Mouse (Mus musculus) layer of hippocampus, adult 9-10 months (tissue): Measurements from ENCODE around the gene Olfr618.
"Not testable (repeated sequence)": the region's sequence is repeated elsewhere in the genome, so short reads cannot be mapped to it uniquely, and the experiment has no call there.

Experiments used
- DNase-seq: peaks from one replicate; pipeline ENCODE4 v3.0.0; 2022; ENCODE audit warnings: low spot score

Gene Olfr618

DNA sequence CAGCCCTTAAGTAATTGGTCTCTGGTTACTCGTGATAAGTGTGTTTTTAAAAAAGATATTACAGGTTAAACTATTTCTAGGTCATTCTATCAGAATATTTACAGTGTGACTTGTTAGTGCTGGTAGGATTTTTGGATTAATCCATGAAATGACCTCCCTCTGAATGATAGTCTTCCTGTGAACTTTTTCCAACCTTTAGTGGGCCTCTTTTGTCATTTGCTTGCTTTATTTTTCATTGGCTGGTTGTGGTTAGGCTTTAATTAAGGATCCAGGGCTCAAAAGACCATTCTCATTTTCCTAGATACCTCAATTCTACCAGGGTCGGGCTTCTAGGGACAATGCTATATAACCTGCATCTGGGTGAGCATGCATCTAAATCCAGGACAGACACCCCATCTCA is at the start of gene Olfr618:
Olfr618 (plus strand) TSS at position 301 of the 400 bp plus-strand sequence.
- DNase-seq, result no peak

DNA sequence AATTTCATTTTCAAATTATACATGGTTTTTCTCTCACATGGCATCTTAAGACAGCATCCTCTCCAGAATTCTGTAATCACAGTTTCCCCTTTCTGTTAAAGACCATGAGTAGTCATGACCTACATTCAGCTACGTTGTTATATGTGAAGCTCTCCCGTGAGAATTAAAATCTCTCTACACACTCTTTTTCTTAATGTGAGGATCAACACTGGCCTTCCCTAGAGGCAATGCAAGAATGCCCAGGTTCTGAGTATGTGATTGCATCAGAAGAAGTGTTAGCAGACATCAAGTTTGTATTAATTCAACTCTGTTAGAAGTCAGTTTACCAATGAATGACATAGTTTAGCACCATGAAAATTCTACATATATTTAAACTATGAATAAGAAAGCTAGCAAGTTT is 47.3 kb upstream of the Olfr618 start, which contains the start of gene Olfr612:
Olfr612 (minus strand) TSS at position 101 of the 400 bp plus-strand sequence.
- DNase-seq, result not testable (repeated sequence)

DNA sequence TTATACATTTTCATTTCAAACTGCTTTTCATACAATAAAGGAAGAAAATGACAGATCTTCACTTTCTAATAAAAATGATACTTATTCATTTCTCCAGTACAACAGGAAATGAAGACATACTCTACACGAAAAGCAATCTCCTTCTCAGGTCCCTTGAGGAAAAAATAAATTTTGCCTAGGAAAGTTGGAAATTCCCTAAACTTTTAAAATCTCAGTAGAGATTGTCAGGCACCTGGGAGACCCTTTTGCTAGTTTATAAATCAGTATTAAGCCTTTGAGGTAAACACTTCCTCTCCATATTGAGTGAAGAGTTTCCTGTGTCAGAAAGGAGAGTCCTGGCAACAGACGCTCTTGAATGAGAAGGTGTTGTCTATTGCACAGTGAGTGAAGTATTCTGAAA is 42.1 kb upstream of the Olfr618 start, which contains the start of gene Olfr613:
Olfr613 (plus strand) TSS at position 301 of the 400 bp plus-strand sequence.
- no peak for DNase-seq

GRCm38 (mm10) chr7:103555779-103556178 is 34.1 kb upstream of the Olfr618 start, which contains the start of gene Olfr615:
Gene Olfr615 (plus strand): TSS chr7:103556079.
- DNase-seq, result no peak

- DNase-seq, result no peak
Measured at GRCm38 (mm10) chr7:103569043-103569442, 20.9 kb upstream of the Olfr618 start, which contains the start of gene Olfr616. Gene Olfr616 (minus strand): TSS chr7:103569143.

DNA sequence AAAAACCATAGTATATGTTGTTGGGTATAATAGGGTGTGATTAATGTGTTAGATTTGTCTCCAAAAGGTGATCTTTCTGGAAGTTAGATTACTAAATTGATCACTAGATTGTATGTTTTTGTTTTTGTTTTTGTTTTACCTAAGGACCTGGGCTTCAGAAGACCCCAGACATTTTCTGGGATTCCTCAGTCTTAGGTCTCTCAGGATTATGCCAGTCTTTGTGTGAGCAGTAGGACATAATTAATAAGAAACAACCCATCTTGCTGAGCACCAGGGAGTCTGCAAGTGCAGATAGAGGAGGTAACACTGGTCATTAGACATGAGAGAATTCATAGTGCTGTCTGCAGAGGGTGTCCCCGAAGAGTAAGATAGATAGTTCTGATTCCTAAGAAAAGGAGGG is 17.1 kb upstream of the Olfr618 start, which contains the start of gene Olfr617:
Olfr617 (plus strand) TSS at position 301 of the 400 bp plus-strand sequence.
- no peak for DNase-seq

- no peak for DNase-seq
Measured at GRCm38 (mm10) chr7:103600275-103600674, 10.4 kb downstream of the Olfr618 start, which contains the start of gene Olfr619. Gene Olfr619 (plus strand): TSS chr7:103600575.

DNA sequence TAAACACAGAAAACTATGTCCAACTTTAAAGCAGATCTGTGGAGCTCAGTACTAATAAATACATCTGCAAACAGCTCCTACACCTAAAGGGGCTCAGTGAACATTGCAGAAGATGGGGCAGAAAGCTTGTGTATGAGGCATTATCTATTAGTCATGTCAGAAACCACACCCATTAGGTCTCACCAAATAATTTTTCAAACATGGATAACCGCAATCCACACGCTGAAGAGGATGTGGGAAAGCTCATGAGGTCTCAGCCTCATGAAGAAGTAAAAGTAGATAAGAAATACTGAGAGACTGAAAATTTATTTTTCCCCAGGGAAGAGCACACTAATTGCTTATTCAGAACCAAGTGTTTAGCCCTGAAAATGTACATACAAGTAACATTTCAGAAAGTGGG is 17.5 kb downstream of the Olfr618 start:
- DNase-seq, result no peak

GRCm38 (mm10) chr7:103612434-103612833 is 22.5 kb downstream of the Olfr618 start, which contains the start of gene Olfr620:
Gene Olfr620 (minus strand): TSS chr7:103612534.
- DNase-seq, result no peak

GRCm38 (mm10) chr7:103636795-103637194 is 46.9 kb downstream of the Olfr618 start:
- no peak for DNase-seq

DNA sequence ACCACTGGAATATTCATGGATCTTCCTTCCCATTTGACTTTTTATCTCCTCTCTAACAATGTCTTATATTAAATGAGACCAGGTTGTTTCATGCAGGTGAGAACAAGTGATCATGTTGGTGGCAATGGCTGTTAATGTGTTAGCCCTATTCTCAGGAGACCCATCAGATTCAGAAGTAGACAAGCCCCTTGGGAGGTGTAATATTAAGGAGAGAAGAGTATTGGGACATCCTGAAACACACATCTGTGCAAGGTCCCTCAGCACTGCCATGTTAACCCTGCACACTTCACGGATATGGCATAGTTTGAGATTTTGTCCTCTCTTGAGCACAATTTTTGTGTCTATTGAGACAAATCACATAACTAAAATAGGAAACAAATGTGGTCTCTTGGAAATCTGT is 52.7 kb downstream of the Olfr618 start, which contains the start of gene Olfr622:
Olfr622 (minus strand) TSS at position 101 of the 400 bp plus-strand sequence.
- no peak for DNase-seq

GRCm38 (mm10) chr7:103644070-103644469 is 54.2 kb downstream of the Olfr618 start:
- DNase-seq, result no peak
